Mouse (Mus musculus) hindlimb bud, embryonic 11.5 days (tissue): Measurements from ENCODE around the gene Cited1.
A peak's percentile ranks its signal among the peaks of the same experiment; 100 is the strongest.

Experiments used
- DNase-seq: peaks from one replicate; pipeline ENCODE4 v3.0.0-alpha.2; 2012; ENCODE audit warnings: low read depth, low spot score; ENCODE audit errors: extremely low spot score

Gene Cited1

DNA sequence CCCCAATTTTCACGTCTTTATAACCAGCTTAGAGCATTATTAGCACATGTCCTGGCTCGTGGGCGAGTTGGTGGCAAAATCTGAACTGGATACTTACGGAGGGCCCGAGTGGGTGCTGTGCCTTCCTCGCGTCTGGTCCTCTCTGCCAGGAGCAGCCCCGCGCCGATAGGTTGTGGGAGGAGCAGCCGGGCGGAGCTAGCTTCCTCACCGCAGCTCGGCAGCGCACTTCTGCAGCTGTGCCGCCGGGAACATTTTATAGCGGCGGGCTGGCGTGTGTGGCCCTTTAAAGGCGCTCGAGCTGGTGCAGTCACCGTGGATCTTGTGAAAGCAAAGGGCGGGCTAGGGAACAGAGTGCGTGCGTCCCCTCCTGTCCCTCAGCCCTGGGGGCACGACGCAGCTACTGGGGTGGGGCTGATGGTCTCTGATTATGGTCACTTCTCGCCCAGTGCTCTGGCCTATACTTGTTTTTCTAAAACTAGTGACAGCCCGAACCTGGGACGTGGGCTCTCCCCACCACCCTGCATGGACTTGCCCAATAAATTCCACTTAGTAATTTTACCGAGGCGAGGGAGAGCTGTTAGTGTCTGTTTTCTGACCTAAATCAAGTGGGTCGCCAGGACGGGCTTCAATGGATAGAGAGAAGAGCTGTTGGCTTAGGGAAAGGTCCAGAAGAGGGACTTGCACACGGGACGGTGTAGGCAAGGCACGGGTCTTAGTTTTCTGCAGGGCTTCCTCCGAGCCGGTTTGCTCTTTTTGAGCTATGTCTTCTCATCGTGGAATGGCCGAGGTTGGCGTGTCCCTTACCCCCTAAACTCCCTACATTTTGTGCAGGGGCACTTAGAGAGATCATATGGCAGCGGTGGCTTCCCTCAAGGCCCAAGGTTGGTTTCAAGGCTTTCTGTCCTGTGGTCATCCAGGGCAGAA is at the start of gene Cited1:
Gene Cited1 (minus strand): TSS at position 245 of the 924 bp plus-strand sequence.
- DNase-seq = peak; percentile 42

DNA sequence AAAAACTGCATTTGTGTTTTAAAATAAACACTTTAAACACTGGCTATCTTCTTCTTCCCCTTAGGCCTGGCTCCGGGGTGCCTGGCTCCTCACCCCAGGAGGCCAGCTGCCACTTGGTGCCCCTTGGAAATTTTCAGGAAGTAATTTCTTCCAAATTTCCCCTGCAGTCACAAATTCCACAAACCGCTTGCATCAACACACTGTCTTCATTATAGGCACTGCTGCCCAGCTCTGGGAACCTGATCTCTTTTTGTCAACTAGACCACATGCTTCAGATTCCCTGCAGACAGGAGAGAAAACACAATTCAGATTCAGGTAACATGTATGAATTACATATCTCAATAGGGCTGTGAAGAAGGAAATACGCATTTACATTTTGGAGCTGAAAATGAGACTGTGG is 32.9 kb upstream of the Cited1 start:
- DNase-seq = no peak

DNA sequence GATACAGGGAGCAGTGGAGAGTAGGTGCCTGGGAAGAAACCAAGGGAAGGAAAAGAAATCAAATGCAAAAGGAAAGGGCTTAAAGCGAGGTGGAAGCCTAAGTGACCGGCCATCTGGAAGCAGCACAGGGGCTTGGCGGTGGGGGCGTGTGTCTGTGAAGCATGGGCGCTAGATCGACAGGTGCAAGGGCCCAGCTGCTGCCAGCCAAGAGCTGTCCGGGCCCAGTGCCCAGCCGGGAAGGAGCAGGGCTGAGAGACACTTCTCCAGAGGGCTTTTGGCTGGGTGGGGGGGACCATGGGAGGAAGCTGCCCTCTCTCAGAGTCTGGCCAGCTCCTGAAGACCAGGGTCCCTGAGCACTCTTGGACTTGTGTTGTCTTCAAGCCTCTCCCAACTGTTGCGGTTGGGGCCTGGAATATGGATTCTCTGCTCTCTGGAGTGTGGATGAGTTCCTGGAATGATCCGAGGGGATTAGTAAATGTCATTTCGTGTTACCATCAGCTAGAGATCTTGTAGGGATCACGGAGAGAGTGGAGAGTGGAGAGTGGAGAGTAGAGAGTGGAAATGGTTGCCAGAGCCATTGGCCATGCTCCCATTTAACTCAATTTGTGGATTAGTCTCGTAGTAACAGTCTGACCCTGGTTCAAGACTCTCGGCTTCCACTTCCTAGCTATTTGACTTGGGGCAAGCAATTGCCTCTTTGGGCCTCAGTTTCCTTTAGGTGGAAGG is 10.8 kb upstream of the Cited1 start:
- DNase-seq = no peak

DNA sequence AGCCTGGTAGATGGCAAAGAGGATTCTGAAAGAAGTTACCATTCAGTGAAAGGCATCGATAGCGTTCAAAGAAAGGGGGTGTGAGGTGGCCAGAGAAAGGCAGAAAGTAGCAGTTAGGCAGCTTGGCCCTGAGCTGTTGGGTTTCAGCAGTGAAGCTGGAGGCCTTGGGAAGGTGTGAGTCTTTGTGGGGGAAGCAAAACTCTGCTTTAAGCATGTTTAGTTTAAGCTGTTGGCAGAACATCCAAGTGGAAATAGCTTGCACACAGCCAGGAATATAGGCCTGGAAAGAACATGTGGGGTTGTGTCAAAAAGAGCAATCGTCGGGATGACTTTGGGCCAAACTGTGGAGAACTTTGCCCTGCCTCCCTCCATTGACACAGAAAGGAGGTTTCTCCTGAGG is 7.8 kb upstream of the Cited1 start:
- DNase-seq = no peak

DNA sequence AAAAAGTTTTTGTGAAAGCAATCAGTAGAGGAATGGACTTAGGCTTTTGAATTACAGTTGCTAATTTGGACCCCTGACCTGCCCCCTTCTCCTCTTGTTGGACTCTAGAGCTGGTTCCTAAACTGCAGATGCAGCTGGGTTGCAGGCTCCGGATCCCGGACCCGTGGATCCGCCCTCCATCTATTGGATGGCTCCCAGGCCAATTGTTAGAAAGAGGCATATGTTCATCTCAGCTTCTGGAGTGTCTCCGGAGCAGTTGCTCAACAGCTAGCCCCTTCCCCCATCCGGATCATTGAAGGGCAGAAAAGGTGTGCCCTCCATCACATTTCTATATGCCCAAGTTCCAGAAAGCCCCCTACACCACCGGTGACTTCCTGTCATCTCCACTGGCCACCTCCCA is 1.9 kb upstream of the Cited1 start:
- DNase-seq = no peak

DNA sequence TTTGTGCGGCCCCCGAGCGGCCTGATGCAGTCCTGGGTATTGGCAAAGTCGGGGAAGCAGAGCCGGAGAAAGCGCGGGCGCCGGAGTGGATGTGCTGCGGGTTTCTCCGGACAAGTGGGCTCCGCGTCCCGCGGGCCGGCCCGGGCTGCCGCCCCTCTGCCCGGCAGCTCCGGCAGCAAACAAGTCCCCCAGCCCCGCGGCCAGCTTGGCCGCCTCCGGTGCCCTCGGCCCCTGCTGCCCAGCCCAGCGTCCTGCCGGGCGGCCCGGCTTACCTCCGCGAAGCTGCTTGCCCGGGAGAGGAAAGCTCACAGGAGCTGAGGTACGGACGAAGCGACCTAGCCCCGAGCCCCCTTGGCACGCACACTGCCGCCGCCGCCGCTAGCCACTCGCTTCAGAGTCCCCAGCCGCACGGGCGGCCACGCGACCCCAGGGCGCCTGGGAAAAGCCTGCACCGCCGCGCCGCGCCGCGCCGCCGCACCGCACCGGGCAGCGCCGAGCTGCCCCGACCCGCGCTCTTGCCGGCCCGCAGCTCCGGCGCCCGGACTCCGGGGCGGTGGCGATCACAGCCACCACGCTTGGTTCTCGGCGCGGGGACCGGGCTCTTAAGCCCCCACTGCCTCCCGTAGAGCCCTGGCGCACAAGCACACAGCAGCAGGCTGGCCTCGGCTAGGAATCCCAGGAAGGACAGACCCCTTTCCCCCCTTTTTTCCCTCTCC is 602 bp downstream of the Cited1 start:
- DNase-seq = no peak

DNA sequence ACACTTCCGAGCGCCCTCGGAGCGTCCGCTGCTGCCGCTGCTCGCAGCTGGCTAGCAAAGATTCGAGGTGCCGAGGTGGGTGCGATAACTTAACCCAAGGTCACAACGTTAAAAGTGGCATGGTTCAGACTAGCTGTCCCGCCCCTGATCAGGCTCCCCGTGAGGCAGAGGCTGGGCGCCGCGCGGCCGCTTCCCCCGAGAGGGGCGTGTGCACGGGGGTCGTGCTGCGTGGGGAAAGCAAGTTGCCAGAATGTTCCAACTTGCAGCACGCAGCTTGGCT is 1.1 kb downstream of the Cited1 start:
- DNase-seq = no peak

DNA sequence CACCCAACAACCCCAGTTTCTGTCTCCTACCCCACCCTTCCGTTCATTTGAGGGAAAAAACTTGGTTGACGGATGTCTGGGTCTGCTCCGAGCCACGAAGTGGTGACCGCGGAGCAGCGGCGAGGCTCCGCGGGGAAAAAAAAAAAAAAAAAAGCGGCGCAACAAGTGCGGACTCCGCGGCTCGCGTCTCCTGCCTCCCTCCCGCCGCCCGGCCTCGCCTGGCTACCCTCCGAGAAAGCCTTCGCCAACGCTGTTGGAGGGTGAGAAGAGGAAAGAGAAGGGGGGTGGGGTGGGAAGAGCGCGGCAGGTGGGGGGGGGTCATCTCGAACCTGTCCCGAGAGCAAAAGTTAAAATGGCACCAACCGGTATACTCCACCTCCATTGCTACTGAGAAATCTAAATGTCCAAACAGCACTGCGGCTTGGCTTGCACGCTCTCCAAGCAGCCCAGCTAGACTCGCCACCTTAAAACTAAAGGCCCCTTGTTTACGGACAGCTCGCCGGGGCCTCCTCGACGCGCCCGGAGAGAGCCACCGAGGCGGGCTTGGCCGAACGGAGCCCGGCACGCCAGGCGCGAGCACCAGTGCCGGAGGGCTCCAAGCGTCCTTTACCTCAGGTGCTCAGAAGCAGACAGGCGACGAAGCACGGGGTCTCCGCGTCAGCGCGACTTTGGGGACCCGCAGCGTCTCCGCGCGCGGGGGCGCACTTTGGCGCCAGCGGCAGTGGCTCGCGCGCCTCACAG is 1.7 kb downstream of the Cited1 start:
- DNase-seq = no peak

DNA sequence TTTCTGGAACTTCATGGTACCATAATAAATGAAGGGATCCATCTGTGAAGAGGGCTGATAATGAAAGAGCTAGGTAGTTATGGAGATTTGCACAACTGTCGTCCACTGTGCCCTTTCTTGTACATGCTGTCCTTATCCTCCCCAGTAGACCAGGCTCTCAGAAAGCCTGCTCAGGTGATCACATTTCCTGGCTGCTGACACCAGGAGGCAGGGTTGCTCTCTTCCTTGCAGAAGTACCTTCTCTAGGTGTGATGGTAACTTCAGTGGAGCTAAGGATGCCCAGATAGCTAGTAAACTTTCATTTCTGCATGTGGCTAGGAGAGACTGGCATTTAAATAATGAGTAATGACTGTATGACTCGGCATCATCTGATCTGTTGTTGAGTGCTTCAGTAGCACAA is 7.6 kb downstream of the Cited1 start:
- no peak for DNase-seq

DNA sequence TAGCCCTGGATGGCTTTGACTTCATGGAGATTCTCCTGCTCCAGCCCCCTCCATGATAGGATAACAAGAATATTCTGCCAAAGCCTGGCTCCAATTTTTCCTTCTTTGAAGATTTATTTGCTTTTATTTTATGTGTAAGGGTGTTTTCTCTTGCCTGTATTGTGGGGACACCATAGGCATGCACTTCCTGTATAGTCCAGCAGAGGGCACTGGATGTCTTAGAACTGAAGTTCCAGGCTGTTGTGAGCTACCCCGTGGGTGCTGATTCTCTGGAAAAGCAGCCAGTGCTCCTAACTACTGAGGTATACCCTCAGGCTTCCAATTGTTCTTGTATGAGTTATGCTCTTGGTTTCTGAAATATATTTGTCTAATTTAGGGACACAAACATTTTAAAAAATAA is 32.9 kb downstream of the Cited1 start:
- peak; percentile 8 for DNase-seq

DNA sequence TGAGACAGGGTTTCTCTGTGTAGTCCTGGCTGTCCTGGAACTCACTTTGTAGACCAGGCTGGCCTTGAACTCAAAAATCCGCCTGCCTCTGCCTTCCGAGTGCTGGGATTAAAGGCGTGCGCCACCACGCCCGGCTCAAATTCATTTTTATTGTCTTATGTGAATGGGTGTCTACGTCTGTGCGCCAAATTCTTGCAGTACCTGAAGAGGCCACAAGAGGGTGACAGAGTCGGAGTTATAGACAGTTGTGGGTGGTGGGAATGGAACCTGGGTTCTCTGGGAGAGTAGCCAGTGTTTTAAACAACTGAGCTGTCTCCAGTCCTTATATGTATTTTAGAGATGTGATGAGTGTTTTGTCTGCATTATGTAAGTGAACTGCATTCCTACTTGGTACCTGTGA is 36.6 kb downstream of the Cited1 start:
- peak; percentile 26 for DNase-seq
